Mouse (Mus musculus): ENCODE measurements around the gene Nes.

DNA sequence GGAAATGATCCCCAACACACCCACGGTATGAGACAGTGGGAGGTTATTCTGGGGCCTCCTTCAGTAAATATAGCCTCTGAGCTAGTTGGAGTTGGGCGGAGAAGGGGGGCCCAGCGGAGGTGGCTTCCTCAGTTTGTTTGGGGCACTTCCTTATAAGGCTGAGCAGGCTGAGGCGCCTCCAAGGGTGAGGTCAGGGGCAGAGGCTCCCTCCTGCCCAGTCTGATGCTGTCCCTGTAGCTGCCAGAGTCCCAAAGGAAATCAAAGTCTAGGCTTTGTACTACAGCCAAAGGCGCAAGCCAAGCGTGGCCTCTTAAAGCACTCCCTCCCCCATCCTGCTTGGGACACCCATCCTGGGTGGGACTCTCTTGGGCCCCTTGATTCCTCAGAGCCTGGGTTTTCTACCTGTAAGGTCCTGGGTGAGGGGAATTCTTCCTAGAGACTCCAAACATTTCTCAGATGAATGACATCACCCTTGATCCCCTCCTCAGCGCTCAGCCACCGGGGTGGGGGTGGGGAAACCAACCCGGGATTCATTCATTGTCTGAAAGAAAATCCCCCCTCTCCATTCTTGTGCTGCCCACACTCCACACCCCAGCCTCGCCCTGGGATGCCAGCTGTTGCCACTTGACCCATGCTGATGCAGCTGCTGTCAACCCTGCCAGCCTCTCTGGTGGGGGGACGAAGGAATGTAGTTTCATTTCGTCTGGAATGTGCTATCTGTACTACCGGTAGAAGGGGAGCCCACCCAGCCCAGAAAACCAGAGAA is 12.1 kb downstream of the Nes start:
- no peak for TF ChIP-seq CTCF (IDR thresholded peaks at IDR 0.05; ENCODE audit: borderline replicate concordance, insufficient read depth, low read depth, low read length)
- TF ChIP-seq POLR2A (IDR thresholded peaks at IDR 0.05; ENCODE audit: borderline replicate concordance, insufficient read depth, low read length) = no peak

Measured in cerebellum, adult 2 months (tissue).